Mouse (Mus musculus): ENCODE results near the gene Ccdc137. TPM values are rescaled to one million over a fixed set of nuclear protein-coding genes. Genes with fewer than 3 reads are reported as not detected.

The Ccdc137 gene
- polyA plus RNA-seq, 1 experiment from 2014 or later: 51.5 TPM

DNA sequence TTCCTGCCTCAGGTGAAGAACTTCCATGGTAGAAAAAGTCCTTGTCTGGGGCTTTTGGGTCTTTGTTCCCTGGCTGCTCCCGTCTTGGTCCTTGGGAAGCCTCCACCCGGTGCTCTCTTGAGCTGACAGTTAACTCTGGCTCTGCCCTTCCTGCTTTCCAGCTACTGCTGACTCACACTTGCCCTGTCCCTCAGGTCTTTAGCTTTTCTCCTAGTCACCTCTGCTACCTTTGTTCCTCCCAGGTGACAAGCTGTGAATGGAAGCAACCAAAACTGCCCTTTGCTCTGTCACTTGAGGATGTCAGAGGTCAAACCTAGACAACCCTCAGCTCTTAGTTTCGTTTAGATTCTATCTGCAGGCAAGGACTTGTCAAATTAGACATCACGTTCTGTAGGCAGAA, 52.0 kb downstream of the Ccdc137 start:
- Histone ChIP-seq H3K27ac (ENCODE audit: low read depth, low read length) (peak overlapping the region; percentile 89), H3K4me1 (replicated peaks; ENCODE audit: control insufficient read depth, insufficient read depth, low read length) (peaks cover 20% of the 10 kb centered on the region), H3K27me3 (replicated peaks; ENCODE audit: control insufficient read depth, insufficient read depth, low read length) (no peaks in the 10 kb centered on the region), H3K9ac (ENCODE audit: low read depth, low read length) (peak overlapping the region; percentile 74), H3K4me2 (peak overlapping the region; percentile 72), H3K9me3 (ENCODE audit: control insufficient read depth, low read length) (no peaks in the 10 kb centered on the region), H3K36me3 (ENCODE audit: control insufficient read depth, insufficient read depth, low read length) (no peaks in the 10 kb centered on the region), H3K4me3 (ENCODE audit: low read depth, low read length) (peak overlapping the region; percentile 39; the same call in 1 of the 2 replicates)
- 31% methylated on average over 4 of the region's 4 CpGs for WGBS
- DNase-seq (ENCODE audit: low spot score): peak; percentile 39
- 0 out of 2 replicates have a peak, but pooled peaks have one; percentile 30 for ATAC-seq (replicated peaks; ENCODE audit: low FRiP score)

DNA sequence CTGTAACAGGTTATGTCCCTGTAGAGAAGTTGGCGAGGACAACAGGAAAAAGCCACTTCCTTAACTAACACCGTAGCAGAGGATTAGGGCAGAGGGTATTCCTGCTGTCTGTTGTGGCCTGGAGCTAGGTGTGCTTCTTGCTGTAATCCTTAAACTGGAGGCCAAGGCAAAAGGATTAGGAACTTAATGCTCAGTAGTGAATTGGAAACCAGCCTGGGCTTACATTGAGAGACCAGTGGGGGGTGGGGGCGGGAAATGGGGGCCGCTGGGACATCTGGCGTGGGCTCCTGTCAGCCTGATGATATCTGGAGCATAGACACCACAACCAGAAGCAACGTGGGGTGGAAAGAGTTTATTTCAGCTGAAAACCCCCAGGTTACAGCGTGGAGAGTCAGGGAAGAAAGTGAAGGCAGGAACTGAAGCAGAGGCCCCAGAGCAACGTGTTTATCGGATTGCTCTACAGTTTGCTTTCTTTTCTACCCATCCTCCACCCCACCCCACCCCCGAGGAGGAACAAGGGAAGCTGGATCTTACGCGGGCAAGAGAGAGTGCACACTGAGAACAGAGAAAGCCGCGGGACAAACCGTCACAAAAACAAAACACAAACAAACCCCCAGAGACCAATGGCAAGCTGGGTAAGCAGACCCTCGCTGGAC, 52.6 kb downstream of the Ccdc137 start:
- H3K27ac ChIP-seq (ENCODE audit: low read depth, low read length): peak overlapping the region; percentile 89
- H3K4me3 ChIP-seq (ENCODE audit: low read depth, low read length): peak overlapping the region; percentile 39
- ATAC-seq (replicated peaks; ENCODE audit: low FRiP score) (peak; percentile 82), DNase-seq (ENCODE audit: low spot score) (peak; percentile 53)
- no peaks in the 10 kb centered on the region for H3K36me3 ChIP-seq (ENCODE audit: control insufficient read depth, insufficient read depth, low read length)
- no peaks in the 10 kb centered on the region for H3K9me3 ChIP-seq (ENCODE audit: control insufficient read depth, low read length)
- H3K9ac ChIP-seq (ENCODE audit: low read depth, low read length): peak overlapping the region; percentile 74
- H3K4me1 ChIP-seq (replicated peaks; ENCODE audit: control insufficient read depth, insufficient read depth, low read length): peaks cover 20% of the 10 kb centered on the region
- H3K27me3 ChIP-seq (replicated peaks; ENCODE audit: control insufficient read depth, insufficient read depth, low read length): no peaks in the 10 kb centered on the region
- peak overlapping the region; percentile 72 for H3K4me2 ChIP-seq
- WGBS: 5% methylated on average over 16 of the region's 16 CpGs

DNA sequence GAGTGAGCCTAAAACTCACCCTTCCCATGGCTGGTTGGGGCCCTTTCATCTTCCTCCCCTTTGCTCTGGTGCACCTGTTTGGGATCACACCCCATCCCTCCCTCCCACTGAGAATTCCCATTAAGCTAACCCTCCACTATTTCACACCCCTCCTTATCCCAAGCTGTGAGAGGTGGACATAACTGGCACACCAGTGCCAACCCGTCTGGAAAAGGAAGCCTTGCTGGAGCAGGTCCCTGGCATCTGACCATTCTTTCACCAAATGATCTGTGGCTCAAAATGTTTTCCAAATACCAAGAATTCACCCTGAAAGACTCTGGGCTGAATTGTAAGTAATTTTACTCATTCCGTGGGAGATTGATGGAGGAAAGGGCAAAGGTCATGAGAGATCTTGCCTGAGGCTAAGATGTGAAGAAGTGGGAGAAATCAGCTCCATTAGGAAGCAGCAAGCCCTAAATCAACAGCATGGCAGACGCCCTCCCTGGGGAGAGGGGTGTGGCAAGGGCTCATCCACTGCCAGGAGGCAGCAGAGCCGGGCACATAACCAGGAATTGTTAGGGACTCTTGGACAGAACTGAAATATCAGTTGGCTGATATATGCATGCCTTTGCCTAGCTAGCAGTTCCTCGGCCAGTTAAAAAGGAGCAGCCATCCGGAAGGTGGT, 55.0 kb downstream of the Ccdc137 start:
- Histone ChIP-seq H3K4me3 (ENCODE audit: low read depth, low read length) (no peak overlapping the region), H3K9ac (ENCODE audit: low read depth, low read length) (no peak overlapping the region), H3K4me1 (replicated peaks; ENCODE audit: control insufficient read depth, insufficient read depth, low read length) (peaks cover 13% of the 10 kb centered on the region), H3K27ac (ENCODE audit: low read depth, low read length) (no peak overlapping the region), H3K9me3 (ENCODE audit: control insufficient read depth, low read length) (no peaks in the 10 kb centered on the region), H3K27me3 (replicated peaks; ENCODE audit: control insufficient read depth, insufficient read depth, low read length) (no peaks in the 10 kb centered on the region), H3K36me3 (ENCODE audit: control insufficient read depth, insufficient read depth, low read length) (no peaks in the 10 kb centered on the region), H3K4me2 (no peak overlapping the region)
- no peak for ATAC-seq (replicated peaks; ENCODE audit: low FRiP score)
- 60% methylated on average over 6 of the region's 6 CpGs for WGBS
- DNase-seq (ENCODE audit: low spot score): no peak

Other genes with a start within 250 kb of the Ccdc137 start
- 6.7 and 8.8 TPM in 2 replicates for gene Bahcc1, start 225.2 kb upstream of the Ccdc137 start, polyA plus RNA-seq (2014; fragmentation: Nextera tagmentation; extraction: Ambion mirVana)
- gene Actg1, start 109.6 kb upstream of the Ccdc137 start, polyA plus RNA-seq (2014; fragmentation: Nextera tagmentation; extraction: Ambion mirVana): 1,592 and 1,704 TPM in 2 replicates
- gene Fscn2, start 96.6 kb upstream of the Ccdc137 start, polyA plus RNA-seq (2014; fragmentation: Nextera tagmentation; extraction: Ambion mirVana): 0.29 TPM in 1 of 2 replicates, not detected in the other
- 22.8 and 23.2 TPM in 2 replicates for gene Faap100, start 79.4 kb upstream of the Ccdc137 start, polyA plus RNA-seq (2014; fragmentation: Nextera tagmentation; extraction: Ambion mirVana)
- gene Nploc4, start 20.4 kb upstream of the Ccdc137 start, polyA plus RNA-seq (2014; fragmentation: Nextera tagmentation; extraction: Ambion mirVana): 44.5 and 47.2 TPM in 2 replicates
- gene Tspan10, start 15.5 kb upstream of the Ccdc137 start, polyA plus RNA-seq (2014; fragmentation: Nextera tagmentation; extraction: Ambion mirVana): 0.10 TPM in 1 of 2 replicates, not detected in the other
- 0.18 and 0.51 TPM in 2 replicates for gene Pde6g, start 4.6 kb upstream of the Ccdc137 start, polyA plus RNA-seq (2014; fragmentation: Nextera tagmentation; extraction: Ambion mirVana)
- gene Oxld1, start within 50 bp of the Ccdc137 start, polyA plus RNA-seq (2014; fragmentation: Nextera tagmentation; extraction: Ambion mirVana): 12.7 and 16.8 TPM in 2 replicates
- gene Arl16, start 9.5 kb downstream of the Ccdc137 start, polyA plus RNA-seq (2014; fragmentation: Nextera tagmentation; extraction: Ambion mirVana): 39.1 and 40.2 TPM in 2 replicates
- 252 and 266 TPM in 2 replicates for gene Mrpl12, start 26.5 kb downstream of the Ccdc137 start, polyA plus RNA-seq (2014; fragmentation: Nextera tagmentation; extraction: Ambion mirVana)
- 65.5 and 70.6 TPM in 2 replicates for gene Slc25a10, start 33.7 kb downstream of the Ccdc137 start, polyA plus RNA-seq (2014; fragmentation: Nextera tagmentation; extraction: Ambion mirVana)
- gene Gcgr, start 72.6 kb downstream of the Ccdc137 start, polyA plus RNA-seq (2014; fragmentation: Nextera tagmentation; extraction: Ambion mirVana): 7.6 and 7.7 TPM in 2 replicates
- gene Mcrip1, start 91.6 kb downstream of the Ccdc137 start, polyA plus RNA-seq (2014; fragmentation: Nextera tagmentation; extraction: Ambion mirVana): 117 and 123 TPM in 2 replicates
- not detected in 2 replicates for gene Ppp1r27, start 93.0 kb downstream of the Ccdc137 start, polyA plus RNA-seq (2014; fragmentation: Nextera tagmentation; extraction: Ambion mirVana)
- 648 and 680 TPM in 2 replicates for gene P4hb, start 115.1 kb downstream of the Ccdc137 start, polyA plus RNA-seq (2014; fragmentation: Nextera tagmentation; extraction: Ambion mirVana)
- gene Arhgdia, start 123.5 kb downstream of the Ccdc137 start, polyA plus RNA-seq (2014; fragmentation: Nextera tagmentation; extraction: Ambion mirVana): 557 and 561 TPM in 2 replicates
- 601 and 617 TPM in 2 replicates for gene Alyref, start 140.2 kb downstream of the Ccdc137 start, polyA plus RNA-seq (2014; fragmentation: Nextera tagmentation; extraction: Ambion mirVana)
- gene Anapc11, start 140.3 kb downstream of the Ccdc137 start, polyA plus RNA-seq (2014; fragmentation: Nextera tagmentation; extraction: Ambion mirVana): 200 and 208 TPM in 2 replicates
- 3.6 and 6.3 TPM in 2 replicates for gene Npb, start 150.4 kb downstream of the Ccdc137 start, polyA plus RNA-seq (2014; fragmentation: Nextera tagmentation; extraction: Ambion mirVana)
- 165 and 175 TPM in 2 replicates for gene Pcyt2, start 159.8 kb downstream of the Ccdc137 start, polyA plus RNA-seq (2014; fragmentation: Nextera tagmentation; extraction: Ambion mirVana)
- gene Sirt7, start 167.1 kb downstream of the Ccdc137 start, polyA plus RNA-seq (2014; fragmentation: Nextera tagmentation; extraction: Ambion mirVana): 48.6 and 54.8 TPM in 2 replicates
- gene Mafg, start 175.5 kb downstream of the Ccdc137 start, polyA plus RNA-seq (2014; fragmentation: Nextera tagmentation; extraction: Ambion mirVana): 32.6 and 34.8 TPM in 2 replicates
- gene Pycr1, start 185.7 kb downstream of the Ccdc137 start, polyA plus RNA-seq (2014; fragmentation: Nextera tagmentation; extraction: Ambion mirVana): 18.5 and 21.2 TPM in 2 replicates
- gene Myadml2, start 190.0 kb downstream of the Ccdc137 start, polyA plus RNA-seq (2014; fragmentation: Nextera tagmentation; extraction: Ambion mirVana): 0.34 and 0.60 TPM in 2 replicates
- 0.51 and 0.52 TPM in 2 replicates for gene Notum, start 203.1 kb downstream of the Ccdc137 start, polyA plus RNA-seq (2014; fragmentation: Nextera tagmentation; extraction: Ambion mirVana)
- 83.7 and 97.1 TPM in 2 replicates for gene Aspscr1, start 214.9 kb downstream of the Ccdc137 start, polyA plus RNA-seq (2014; fragmentation: Nextera tagmentation; extraction: Ambion mirVana)